In genomic region chr1:193034951-193035370, GRCm38 (mm10) we compare ENCODE assay signal across 9 mouse cellular contexts. TPM values are rescaled to one million over a fixed set of nuclear protein-coding genes. Genes with fewer than 3 reads are reported as not detected.
DNase-seq lines count a peak whose midpoint lies in the region; ATAC-seq and TF ChIP-seq lines count a peak whose summit lies in the region.
"Had no signal": no experiment of that assay in that cellular context is flagged by ENCODE, and none has a peak within 500 bp of the region (broad histone marks: within the 10 kb centered on the region; RNA-seq: fewer than 3 reads in every experiment).

No protein-coding gene starts in this region.

- peak; percentile 63; the same call in 1 of the 2 replicates for ATAC-seq in forebrain, postnatal 0 days

- no peaks in the 10 kb centered on the region for H3K27me3 ChIP-seq in thymus, adult 2 months (ENCODE audit: control insufficient read depth, insufficient read depth, low read length)
- H3K27me3 ChIP-seq in forebrain, postnatal 0 days (ENCODE audit: insufficient read depth, low read length), result no peaks in the 10 kb centered on the region

- H3K27ac ChIP-seq in thymus, adult 2 months (ENCODE audit: control insufficient read depth, insufficient read depth, low read length), result no peak overlapping the region
- peak overlapping the region; percentile 69; the same call in 1 of the 2 replicates for H3K27ac ChIP-seq in forebrain, postnatal 0 days (ENCODE audit: low read depth, low read length)

- no peak for TF ChIP-seq CTCF in thymus, adult 2 months (IDR thresholded peaks at IDR 0.05; ENCODE audit: borderline replicate concordance, control insufficient read depth, extremely low read depth, insufficient read depth, low read length, poor library complexity)
- no peak for TF ChIP-seq CTCF in forebrain, postnatal 0 days (IDR thresholded peaks at IDR 0.05; ENCODE audit: low read depth)
- no peak for TF ChIP-seq CTCF in lung, adult 2 months (IDR thresholded peaks at IDR 0.05; ENCODE audit: insufficient read depth, low read length)

- DNase-seq in frontal cortex, postnatal 36 days (ENCODE audit: low spot score in 2 of 2), result peak; percentile 26 to 28
- no peak for DNase-seq in frontal cortex, postnatal 10 days (ENCODE audit: low spot score in 2 of 2)
- DNase-seq in thymus, adult 2 months, result no peak
- no peak for DNase-seq in thymus, postnatal 36 days
- DNase-seq in forebrain, postnatal 0 days, result peak; percentile 71
- DNase-seq in mesoderm, embryonic 11.5 days (ENCODE audit: low read depth, low spot score), result peak; percentile 21
- DNase-seq in gastrocnemius, adult 18-20 months (ENCODE audit: low spot score), result no peak
- no peak for DNase-seq in lung, adult 2 months

- TF ChIP-seq POLR2A in thymus, adult 2 months (IDR thresholded peaks at IDR 0.05; ENCODE audit: control insufficient read depth, extremely low read depth, insufficient read depth, low read length, poor library complexity), result no peak
- no peak for TF ChIP-seq POLR2A in lung, adult 2 months (IDR thresholded peaks at IDR 0.05; ENCODE audit: borderline replicate concordance, extremely low read depth, low read depth, low read length)

- no peaks in the 10 kb centered on the region for H3K36me3 ChIP-seq in thymus, adult 2 months (ENCODE audit: control insufficient read depth, insufficient read depth, low read length)
- no peaks in the 10 kb centered on the region for H3K36me3 ChIP-seq in forebrain, postnatal 0 days (ENCODE audit: insufficient read depth)

- peak overlapping the region; percentile 71 for H3K9ac ChIP-seq in forebrain, postnatal 0 days

- H3K4me3 ChIP-seq in thymus, adult 2 months (ENCODE audit: control insufficient read depth, insufficient read depth, low read length), result peak overlapping the region; percentile 47
- peak overlapping the region; percentile 73 for H3K4me3 ChIP-seq in forebrain, postnatal 0 days (ENCODE audit: low read depth, low read length)
- no peak overlapping the region for H3K4me3 ChIP-seq in lung, adult 2 months (replicated peaks; ENCODE audit: extremely low read depth, low read depth, low read length)

- 14% methylated on average over 19 of the region's 19 CpGs for WGBS in thymus, adult 2 months
- WGBS in forebrain, postnatal 0 days, result 2% methylated on average over 19 of the region's 19 CpGs
- 3% methylated on average over 19 of the region's 19 CpGs for WGBS in lung, adult 2 months

- H3K9me3 ChIP-seq in forebrain, postnatal 0 days (ENCODE audit: low read length), result no peaks in the 10 kb centered on the region

- peak overlapping the region; percentile 85 for H3K4me2 ChIP-seq in forebrain, postnatal 0 days (ENCODE audit: low read depth)

- H3K4me1 ChIP-seq in thymus, adult 2 months (replicated peaks; ENCODE audit: control insufficient read depth, insufficient read depth, low read length), result peaks cover 14% of the 10 kb centered on the region
- 0 out of 2 replicates have a peak, but pooled peaks cover 9% of the 10 kb centered on the region for H3K4me1 ChIP-seq in forebrain, postnatal 0 days (ENCODE audit: insufficient read depth)
- no peaks in the 10 kb centered on the region for H3K4me1 ChIP-seq in lung, adult 2 months (ENCODE audit: control insufficient read depth, insufficient read depth, low read length)

RNA-seq across cellular contexts. Expression of gene Syt14, which starts 0.6 kb away (rescaled TPM):
- 0.78 and 0.97 TPM in 2 replicates for polyA plus RNA-seq in thymus, adult 2 months (2012; rRNA removed)
- total RNA-seq in forebrain, postnatal 0 days (2014; rRNA removed), result 11.8 and 16.7 TPM in 2 replicates
- 2.6 and 4.6 TPM in 2 replicates for polyA plus RNA-seq in forebrain, postnatal 0 days (2015; fragmentation: Nextera tagmentation; extraction: Ambion mirVana)
- total RNA-seq in gastrocnemius, adult 18-20 months (2021), result under 1 TPM; 0.16 to 0.24 TPM
- polyA plus RNA-seq in lung, adult 2 months (2012; rRNA removed), result 0.07 and 0.11 TPM in 2 replicates
- total RNA-seq: CH12.LX had no signal

Comparison
In these comparisons a context has a peak if more than half of its experiments do, and no peak if none do; other contexts are left out.
1. DNase-seq: peak in frontal cortex, postnatal 36 days (2 of 2), forebrain, postnatal 0 days (single experiment) and mesoderm, embryonic 11.5 days (single experiment); none in frontal cortex, postnatal 10 days (0 of 2), thymus, adult 2 months (single experiment), thymus, postnatal 36 days (0 of 2), gastrocnemius, adult 18-20 months (single experiment) and lung, adult 2 months (single experiment).